Mouse (Mus musculus) embryo, embryonic 11 days (tissue): ENCODE results near the gene Ank2.
"Not testable (repeated sequence)": the region's sequence is repeated elsewhere in the genome, so short reads cannot be mapped to it uniquely, and the experiment has no call there.

Experiments
- DNase-seq: peaks from one replicate; pipeline ENCODE4 v3.0.0-alpha.2; 2015

Ank2 gene

DNA sequence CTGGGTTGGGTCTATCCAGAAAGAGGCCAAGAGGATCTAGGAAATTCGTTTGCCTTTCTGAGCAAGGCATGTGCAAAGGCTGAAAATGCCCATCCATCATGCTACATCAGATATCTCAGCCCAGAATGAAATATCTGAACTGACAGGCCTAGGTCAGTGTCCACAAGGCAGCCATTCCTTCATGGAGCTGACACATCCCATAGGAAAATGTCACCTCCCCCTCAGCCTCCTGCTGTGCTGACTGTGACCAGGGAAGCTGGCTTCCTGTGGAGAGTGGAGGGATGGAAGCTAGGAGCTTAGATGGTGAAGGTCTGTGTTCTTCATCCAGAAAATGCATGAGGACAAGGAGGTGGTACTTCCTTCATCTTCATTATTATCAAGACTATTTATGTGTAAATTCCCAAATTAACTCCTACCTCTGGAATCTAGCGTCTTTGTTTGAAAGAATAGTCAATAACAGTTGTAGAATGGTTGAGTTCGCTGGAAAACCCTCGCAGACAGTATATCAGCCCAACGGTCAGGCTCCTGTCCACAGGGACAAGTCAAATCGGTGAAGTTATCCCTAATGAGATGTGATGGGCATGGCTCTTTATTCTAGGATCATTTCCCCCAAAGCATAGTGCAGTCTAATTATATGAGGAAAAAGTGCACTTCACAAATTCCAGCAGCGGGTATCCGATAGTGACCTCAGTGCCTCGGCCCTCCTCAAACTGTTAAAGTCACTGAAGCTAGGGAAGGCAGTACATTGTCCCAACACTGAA, 148.4 kb downstream of the Ank2 start:
- no peak for DNase-seq

DNA sequence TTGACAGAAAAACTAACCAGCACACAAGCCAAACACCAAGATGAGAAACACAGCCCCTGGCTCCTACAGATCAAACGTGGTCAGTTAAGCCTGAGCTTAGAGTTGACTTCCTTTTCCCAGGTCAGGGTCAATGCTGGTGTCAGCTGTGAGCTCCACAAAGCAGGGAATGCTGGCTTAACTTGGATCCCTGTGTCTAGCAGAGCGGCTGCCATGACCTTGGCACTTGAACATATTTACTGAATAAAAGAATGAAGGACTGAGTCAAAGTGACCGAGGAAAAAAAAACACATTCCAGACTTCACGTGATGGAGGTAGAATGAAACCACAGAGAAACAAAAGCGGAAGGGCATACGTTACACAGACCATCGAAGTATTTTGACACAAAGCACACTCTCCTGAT, 150.2 kb downstream of the Ank2 start:
- DNase-seq = no peak

DNA sequence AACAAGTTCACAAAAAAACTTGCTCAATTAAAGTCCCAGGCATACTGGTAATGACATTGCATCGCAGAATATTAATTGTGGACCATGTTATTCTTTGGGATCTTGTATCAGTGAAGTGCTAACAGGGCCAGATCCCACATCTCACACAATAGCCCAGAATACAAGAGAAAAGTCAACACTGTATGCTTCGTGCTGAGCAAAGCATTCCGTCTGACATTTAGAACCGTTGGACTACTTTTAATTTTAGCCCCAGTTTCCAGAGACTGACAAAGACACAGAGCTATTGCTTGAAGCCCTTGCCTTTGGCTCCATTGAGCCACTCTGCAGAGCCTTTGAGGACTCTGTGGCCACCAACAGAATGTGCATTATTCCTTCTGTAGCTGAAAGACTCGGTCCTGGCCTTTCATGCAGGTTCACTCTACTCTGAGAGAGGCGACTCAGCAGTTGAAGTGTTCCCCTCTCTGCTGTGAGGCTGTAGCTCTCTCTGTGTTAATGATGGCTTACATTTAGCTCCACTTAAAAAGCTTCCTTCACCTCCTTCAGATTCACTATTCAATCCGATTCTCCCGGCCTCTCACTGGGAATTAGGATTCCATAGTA, 153.2 kb downstream of the Ank2 start:
- DNase-seq = no peak

DNA sequence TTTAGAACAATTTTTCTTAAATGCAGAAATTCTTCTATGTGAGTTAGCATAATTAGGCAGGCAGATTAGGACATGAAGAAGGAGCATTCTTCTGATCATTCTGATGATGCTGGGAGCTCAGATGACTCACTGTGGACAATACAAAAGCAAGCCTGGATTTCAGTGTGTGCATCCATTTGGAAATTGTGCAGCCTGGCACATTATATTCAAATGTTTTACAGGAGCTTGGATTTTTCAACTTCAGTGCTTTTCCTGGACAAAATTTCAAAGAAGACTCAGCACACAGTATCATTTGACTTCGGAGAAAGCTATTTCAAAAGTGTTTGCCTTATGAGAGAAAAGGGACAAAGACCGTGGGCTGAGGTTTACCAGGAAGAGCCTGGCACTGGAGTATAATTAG, 157.8 kb downstream of the Ank2 start:
- DNase-seq = no peak

DNA sequence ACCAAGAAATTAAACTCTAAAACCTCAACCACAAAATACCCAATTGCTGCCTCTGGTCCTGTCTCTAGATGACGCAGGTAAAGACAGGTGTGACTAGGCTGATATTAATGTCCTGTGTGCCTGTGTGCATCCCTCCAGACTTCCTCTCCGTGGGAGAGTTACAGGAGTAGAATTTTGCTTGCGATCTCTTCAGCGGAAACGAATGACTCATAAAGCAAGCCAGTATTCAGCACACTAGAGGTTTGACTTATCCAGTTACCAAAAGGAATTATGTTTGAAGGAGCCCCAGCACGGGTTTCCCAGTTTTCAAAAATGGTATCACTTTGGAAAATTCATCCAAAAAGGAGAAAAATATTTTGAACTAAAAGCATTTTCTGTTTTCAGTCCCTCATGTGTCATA, 164.3 kb downstream of the Ank2 start:
- no peak for DNase-seq

DNA sequence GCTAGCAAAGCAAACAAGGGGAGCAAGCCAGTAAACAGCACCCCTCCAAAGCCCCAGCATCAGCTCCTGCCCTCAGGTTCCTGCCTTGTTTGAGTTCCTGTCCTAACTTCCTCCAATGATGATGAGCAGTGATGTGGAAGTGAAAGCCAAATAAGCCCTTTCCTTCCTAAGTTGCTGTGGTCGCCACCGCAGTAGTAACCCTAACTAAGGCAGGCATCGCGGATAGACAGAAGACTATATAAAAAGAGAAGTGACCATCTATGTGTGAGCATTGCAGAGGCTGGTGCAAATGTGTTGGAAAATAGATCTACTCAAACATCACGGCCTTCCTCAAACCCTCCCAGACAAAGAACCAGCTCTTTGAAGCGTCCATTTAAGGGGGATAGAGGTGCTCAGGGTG, 167.6 kb downstream of the Ank2 start:
- DNase-seq = no peak

DNA sequence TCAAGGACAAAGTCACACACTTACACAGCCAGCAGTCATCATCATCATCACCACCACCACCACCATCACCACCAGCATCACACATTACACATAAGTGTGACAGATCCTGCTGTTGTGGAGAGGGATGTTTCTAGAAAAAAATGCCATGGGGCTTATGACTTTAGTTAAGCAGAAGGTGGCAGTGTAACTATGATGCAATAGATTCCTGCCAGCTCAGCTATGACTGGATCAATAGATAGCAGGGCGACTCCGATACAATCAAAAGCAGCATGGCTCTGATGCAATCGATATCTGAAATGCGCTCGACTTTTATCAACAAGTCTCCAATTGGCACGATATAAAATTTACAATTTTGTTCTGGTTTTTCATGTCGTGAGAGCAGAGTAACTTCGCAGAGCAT, 172.8 kb downstream of the Ank2 start:
- DNase-seq = no peak

DNA sequence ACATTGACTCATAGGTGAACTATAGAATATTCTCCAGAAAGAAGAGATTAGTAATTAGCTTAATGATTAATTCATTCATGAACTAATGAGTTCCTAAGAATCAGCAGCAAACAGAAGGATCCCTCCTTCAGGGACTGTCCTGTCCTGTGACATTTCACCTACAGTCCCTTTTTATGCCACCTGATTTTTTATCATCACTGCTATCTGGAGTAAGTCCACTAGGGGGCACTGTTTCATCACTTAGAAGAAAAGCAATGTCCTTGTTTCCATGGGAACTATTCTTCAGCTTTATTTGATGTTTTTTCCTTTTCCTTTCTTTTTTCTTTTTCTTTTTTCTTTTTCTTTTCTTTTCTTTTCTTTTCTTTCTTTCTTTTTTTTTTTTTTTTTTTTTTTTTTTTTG, 176.3 kb downstream of the Ank2 start:
- peak; percentile 72 for DNase-seq

DNA sequence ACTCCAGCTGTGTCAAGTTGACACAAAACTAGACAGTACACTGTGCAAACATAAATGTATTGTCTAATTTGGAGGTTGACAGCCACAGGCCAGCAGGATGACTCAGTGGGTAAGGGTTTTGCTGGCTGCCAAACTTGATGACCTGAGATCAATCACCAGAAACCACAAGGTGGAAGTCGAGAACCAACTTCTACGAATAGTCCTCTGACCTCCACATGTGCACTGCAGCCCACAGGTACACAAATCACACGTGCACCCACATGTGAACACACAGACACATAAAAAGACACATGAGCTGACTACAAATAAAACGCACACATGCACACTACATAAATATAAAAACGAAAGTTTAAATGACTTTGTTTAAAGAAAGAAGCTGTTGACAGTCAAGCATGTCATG, 177.5 kb downstream of the Ank2 start:
- no peak for DNase-seq

DNA sequence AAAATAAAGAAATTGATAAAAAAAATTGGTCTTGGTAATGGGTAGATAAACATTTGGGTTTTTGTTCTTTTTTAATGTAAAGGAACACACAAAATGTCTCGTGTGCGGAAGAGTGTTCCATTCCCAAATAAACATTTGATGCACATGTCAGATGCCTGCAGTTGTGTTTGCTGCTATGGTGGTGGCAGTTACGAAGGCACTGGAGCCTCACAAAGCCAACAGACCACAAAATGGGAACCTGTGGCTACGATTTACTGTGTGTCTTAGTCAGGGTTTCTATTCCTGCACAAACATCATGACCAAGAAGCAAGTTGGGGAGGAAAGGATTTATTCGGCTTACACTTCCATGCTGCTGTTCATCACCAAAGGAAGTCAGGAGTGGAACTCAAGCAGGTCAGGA, 178.1 kb downstream of the Ank2 start:
- not testable (repeated sequence) for DNase-seq

DNA sequence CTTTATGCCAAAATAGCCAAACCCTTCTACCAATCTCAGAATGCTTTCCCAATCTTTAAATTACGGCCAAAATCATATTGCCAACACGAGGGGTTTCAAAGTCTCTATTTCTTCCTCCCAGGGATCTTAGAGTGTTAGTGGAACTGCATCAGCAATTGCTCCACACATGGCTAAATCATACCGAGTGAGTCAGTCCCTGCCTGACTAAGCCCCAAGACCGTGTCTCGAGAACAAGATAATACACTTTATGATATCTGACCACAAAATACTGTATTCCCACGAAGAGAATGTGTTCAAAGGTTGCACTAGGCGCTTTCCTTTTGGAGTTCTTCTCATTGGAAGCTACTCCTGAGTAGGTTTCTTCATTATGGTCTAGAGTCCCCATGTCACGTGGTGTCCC, 178.8 kb downstream of the Ank2 start:
- no peak for DNase-seq

DNA sequence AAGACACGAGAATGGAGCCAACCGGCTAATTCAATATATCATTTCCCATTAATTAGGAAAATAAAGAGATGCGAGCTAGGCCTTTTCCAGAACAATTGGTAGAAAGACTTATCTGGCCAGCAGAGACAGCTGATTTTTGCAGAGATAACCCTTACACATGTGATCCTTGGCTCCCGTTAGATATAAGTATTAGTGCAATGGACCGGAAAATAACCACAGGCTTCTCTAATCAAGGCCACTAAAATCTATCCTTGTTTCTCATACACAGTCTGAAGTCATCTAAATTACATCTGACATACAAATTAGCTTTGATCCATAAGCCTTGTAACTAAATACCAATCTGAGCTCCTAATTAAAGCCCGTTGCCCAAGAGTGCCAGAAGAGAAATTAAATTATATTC, 181.5 kb downstream of the Ank2 start:
- DNase-seq = no peak

DNA sequence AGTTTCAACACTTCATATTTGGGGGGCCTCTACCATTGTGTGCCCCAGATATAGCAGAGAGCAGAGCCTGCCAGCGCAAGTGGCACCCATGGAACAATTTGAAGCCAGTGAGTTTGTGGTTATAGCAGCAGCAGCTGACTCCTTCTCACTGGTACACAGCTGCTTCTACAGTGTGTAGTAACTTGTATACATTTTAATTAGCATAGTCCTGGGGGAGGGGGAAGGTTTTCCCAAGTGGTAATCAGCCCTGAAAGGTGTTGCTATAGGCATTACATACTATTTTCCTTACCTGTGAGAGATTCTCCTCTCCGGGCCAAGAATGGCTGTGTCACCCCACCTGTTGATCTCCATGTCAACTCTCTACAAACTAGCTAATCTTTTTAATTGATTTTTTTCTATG, 182.4 kb downstream of the Ank2 start:
- no peak for DNase-seq

DNA sequence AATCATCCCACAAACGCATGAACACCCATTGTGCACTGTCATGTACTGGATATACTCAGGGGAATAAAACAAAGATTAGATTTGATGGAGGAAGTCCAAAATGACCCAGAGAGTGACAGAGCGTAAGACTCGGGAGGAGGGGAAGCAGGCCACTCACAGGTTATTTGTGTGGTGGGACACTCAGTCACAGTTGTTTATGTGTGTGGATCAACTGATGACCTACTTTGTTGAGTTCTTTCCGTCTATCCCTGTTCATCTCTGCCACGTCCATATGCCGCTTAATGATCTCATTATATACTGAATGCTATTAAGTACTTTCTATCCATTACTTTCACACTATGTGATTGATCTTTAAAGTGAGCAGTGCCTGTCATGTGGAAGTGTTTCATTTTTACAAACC, 187.6 kb downstream of the Ank2 start:
- no peak for DNase-seq

DNA sequence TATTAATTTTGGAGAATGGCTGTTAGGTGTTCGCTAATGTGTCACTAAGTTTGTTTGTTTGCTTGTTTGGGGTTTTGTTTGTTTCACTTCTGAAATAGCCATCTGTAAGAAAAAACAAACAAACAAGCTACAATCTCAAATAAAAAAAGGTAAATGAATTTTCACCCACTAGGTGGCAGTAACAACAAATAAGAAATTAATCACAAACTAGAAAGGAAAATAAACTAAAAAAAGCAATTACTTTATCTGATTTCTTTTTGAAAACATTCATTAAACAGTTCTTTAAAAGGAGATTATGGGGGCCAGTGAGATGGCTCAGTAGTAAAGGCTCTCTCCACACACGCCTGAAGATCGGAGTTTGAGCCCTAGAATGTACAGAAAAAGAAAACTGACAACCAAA, 189.1 kb downstream of the Ank2 start:
- DNase-seq = peak; percentile 25

DNA sequence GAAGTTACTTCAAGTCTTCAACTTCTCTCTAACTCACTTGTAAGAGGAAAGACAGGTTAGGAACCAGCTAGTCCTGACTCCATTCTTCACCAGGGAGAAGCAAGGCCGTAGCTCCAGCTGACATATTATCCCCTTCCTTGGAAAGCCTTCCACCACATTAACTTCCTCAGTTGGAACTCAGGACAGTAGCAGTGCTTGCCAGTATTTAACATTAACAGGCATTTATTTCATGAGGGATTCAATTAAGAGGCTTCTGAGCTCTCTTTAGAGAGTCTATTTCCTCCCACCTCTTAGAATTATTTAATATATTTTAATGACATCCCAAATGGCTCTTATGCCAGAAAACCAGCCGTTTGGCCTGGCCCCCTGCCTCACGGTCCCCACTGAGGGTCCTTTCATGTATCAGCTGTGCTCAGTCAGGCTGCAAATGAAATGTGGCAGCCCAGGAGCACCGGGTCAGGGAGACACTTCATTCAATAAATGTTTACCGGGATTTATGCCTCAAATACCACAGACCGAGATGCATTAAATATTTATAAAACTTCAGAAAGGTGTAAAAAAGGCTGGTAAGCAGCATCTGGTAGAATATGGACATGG, 195.1 kb downstream of the Ank2 start:
- DNase-seq = no peak

DNA sequence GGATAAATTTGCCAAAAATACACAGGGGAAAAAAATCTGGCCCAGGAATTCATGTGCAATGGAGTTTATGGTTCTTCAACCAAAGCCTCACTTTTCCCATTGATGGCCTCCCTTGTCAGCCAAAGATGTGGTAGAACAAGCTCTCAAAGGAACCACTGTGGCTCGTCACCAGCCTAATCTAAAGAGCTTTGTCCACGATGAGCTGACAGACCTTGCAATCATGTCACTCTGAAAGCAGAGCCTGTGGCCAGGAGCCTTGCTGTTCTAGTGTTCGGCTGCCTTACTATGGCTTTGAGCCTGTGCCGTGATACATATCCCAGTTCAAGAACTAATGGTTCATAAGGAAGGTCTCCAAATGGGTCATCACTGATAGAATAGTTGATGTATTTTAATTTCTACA, 196.1 kb downstream of the Ank2 start:
- DNase-seq = no peak

DNA sequence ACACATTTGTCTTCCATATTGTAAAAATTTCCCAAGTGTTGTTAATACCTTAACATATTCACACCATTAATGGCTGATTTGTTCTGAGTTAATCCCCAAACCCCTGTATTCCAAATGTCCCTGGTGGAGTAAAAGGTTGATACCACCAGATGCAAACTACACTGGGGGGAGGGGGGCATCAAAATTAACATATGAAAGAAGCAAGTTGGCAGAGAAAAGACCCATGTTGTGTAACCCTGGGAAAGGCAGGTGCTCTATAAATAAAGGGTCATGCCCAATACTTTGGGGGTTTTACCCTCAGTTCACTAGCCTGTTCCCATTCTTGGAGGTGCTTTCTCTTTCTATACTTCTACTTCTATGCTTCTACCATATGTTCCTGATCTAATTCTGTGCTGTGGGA, 198.4 kb downstream of the Ank2 start:
- DNase-seq = no peak

DNA sequence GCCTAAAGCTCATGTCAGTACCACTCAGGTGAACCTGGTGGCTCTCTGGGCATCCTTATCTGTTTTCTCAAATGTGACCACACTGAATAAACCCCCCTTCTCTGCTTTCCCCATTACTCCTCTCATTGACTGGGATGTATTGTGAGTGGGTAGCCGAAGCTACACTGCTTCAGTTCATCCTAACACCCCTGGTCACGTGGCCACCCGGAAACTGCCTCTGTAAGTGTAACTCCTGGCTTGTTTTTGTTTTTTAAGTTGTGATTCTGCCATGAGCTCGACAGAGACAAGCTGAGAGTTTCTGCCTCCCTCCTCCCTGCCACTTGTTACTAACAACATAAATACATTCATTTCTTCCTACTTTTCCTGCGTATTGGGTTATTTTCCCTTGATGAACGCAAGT, 203.2 kb downstream of the Ank2 start:
- DNase-seq = no peak

DNA sequence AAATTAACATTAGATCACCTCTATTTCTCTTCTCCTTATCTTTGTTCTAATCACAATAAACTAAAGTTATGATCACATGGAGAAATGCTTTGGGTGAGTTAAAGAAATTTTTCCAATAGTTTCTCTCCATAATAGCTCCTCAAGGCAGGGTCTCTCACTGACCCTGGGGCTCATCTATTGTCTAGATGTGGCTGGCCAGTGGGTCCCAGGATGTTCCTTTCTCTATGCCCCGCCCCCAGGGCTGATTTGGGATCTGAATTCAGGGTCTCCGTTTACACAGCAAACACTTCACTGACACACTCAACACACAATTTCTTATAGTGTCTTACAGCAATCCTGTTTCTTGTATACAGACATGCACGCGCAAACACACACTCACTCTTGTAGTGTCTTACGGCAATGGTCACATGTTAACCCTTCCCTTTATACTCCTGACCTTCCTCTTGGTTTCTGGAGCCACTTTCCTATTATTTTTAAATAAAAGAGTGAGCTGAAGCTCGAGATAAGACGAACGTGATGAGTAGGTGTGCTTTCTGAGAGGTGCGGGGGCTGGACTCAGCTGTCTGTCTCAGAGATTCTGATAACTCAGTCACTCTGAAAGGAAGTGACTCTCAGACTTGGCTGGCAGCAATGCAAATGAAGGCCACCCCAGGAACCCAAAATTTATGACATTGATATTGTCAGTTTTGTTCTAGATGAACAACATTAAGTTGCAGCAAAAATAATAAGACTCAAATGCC, 204.4 kb downstream of the Ank2 start:
- DNase-seq = peak; percentile 39

DNA sequence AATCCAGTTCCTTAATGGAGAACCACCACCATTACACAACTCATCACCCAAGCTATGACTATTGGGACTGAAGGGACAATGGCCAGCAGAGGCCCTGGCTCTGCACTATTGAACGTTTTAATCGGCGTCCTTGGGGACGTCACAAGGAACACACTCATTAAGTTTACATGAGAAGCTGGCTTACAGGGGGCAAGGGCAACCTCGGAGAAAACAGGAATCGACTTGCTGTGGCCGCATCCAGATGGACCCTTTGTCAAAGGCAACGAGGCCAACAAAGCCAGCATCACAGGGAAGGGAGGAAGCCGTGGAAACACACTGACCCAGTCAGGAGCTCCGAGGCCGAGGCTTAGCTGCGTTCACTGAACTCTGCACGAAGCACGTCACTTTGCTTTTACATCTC, 205.1 kb downstream of the Ank2 start:
- peak; percentile 63 for DNase-seq

DNA sequence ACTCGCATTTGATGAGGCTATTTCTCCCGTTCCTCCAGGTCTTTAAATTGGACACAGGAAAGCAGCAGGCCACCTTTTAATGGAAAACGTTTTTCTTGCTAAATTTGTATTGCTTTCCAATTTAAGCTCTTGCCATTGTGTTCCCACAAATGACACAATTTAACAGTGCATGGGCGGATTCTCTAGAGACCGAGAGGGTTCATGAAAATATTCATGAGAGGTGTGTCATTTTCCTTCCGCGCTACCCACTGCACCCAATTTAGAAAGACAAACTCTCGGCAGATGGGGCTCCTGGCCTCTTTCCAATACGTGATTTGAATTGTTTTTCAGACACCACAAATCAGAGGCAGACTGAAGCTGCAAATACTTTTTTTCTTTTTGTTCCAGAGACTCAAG, 205.7 kb downstream of the Ank2 start:
- DNase-seq = peak; percentile 34

DNA sequence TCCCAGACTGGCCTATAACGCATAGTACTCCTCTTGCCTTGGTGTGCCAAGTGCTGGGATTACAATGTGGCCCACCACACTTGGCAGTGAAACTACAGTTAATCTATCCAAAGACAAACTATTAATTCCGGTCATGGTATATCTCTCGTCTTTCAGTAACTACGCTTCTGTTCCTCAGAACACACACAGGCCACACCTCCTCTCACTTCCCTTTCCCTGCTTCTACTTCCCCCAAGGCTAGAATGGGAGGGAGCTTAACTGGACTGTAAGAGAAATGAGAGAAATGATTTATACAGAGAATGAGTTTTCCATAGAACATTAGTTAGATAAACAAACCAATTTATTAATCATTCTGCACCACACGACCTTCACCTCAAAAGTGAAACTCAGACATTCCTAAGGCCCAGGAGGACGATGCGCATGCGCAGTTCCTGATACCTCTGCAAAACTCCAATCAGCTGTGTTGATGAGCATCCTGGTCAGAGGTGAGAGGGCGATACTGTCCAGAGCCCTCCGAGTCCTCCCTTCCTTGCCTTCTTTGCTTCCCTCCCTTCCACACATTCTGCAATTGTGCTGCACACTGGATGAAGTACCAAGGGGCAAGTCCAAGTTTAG, 206.2 kb downstream of the Ank2 start:
- no peak for DNase-seq

DNA sequence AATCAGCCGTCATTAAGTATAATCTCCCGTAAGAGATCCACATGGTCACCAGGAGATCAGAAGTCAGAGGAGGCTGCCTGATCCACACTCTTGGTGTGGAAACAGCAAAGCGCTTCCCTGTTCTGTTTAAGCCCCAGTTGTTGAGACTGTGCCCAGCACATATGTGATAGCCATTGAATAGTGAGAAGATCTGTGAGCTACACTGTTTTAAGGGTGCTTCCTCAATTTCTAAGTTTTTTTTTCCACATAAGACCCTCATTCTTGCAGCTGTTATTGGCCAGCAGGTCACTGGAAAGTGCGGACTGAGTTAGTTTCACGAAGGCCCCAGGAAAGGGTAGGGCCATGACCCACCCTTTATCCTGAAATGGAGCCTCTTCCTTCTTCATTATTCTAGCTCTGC, 216.9 kb downstream of the Ank2 start:
- no peak for DNase-seq
